Mouse (Mus musculus) E14TG2a.4 (cell line): ENCODE data around the gene Ptprm.

Source experiments
- H3K27me3 ChIP-seq: 2 replicates; pipeline ENCODE4 v1.6.1; 2014; ENCODE audit warnings: low read length, control low read depth; ENCODE audit not compliant: insufficient read depth
- H3K36me3 ChIP-seq: 2 replicates; pipeline ENCODE4 v1.6.1; 2014; ENCODE audit warnings: low read length, control low read depth; ENCODE audit not compliant: insufficient read depth
- H3K4me1 ChIP-seq: replicated peaks from 2 replicates; pipeline ENCODE4 v1.6.1; 2014; ENCODE audit warnings: low read depth, low read length, control low read depth
- H3K4me3 ChIP-seq: replicated peaks from 2 replicates; pipeline ENCODE4 v1.5.1; 2014; ENCODE audit warnings: mild to moderate bottlenecking, low read length
- H3K9me3 ChIP-seq: 2 replicates; pipeline ENCODE4 v1.6.1; 2014; ENCODE audit warnings: low read length, control low read depth
- CTCF ChIP-seq: conservative IDR thresholded peaks from 2 replicates; pipeline ENCODE4 v1.5.1; 2014; ENCODE audit warnings: low read length
- NANOG ChIP-seq: IDR thresholded peaks from 2 replicates; pipeline ENCODE4 v1.6.1; 2014; ENCODE audit warnings: borderline replicate concordance, low read length, mixed read lengths
- POU5F1 ChIP-seq: IDR thresholded peaks from 2 replicates; pipeline ENCODE4 v1.6.1; 2014; ENCODE audit warnings: low read length, borderline replicate concordance

The Ptprm gene

DNA sequence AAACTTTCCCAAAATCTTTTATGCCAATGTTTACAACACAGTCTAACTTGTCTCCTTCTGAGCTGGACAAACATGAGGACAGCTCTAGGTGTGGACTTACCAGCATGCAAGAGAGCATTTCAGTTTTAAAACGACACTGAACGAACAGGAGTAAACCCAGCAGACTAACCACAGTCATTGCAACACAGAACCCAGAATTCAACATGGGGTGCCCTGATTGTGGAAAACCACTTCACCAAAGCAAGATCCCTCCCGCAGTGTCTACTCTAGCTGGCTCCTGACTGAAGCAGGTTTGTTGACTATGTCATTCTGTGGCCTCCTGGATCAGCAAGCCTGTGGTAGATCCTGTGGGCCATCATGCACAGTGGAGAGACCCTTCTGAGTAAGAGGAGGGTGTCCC, 19.9 kb downstream of the Ptprm start:
- Histone ChIP-seq H3K9me3 (no peaks in the 10 kb centered on the region), H3K27me3 (no peaks in the 10 kb centered on the region), H3K4me1 (no peaks in the 10 kb centered on the region), H3K36me3 (no peaks in the 10 kb centered on the region), H3K4me3 (no peak overlapping the region)
- no peak for TF ChIP-seq POU5F1

DNA sequence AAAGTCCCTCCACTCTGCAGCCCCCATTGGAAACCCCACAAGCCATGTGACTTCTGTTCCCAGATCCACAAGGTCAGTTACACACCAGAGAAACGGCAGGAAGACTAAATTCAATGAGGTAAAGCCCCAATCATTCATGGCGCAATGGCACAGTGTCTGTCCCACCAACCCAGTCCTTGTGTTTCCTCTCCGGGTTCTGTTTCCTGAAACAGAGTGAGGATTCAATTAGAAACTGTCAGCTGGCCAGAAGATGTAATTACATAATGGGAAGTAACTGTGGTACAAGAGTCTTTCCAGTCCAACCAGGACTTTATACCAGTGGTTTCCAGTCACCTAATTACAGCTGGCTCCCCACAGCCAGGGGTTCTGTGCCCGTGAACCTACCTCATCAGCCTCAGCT, 24.8 kb downstream of the Ptprm start:
- Histone ChIP-seq H3K9me3 (no peaks in the 10 kb centered on the region), H3K4me1 (no peaks in the 10 kb centered on the region), H3K4me3 (no peak overlapping the region), H3K27me3 (no peaks in the 10 kb centered on the region), H3K36me3 (no peaks in the 10 kb centered on the region)
- TF ChIP-seq POU5F1 (no peak), NANOG (no peak), CTCF (no peak)

DNA sequence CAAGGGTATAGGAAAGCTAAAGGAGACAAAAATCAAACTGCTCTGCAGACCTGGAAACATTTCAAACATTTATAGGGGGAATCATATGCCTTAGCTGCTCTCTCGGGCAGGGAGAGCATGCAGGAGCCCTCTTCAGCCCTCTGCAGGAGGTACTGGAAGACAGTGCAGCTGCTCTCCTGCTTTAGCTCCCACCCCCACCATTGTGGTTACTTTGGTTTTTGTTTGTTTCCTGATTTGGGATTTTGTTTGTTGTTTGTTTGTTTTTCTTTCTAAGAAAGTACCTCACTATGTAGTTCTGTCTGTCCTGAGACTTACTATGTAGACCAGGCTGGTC, 29.8 kb downstream of the Ptprm start:
- Histone ChIP-seq H3K27me3 (no peaks in the 10 kb centered on the region), H3K4me3 (no peak overlapping the region), H3K4me1 (no peaks in the 10 kb centered on the region), H3K9me3 (no peaks in the 10 kb centered on the region), H3K36me3 (no peaks in the 10 kb centered on the region)
- TF ChIP-seq NANOG (no peak), CTCF (no peak), POU5F1 (no peak)

DNA sequence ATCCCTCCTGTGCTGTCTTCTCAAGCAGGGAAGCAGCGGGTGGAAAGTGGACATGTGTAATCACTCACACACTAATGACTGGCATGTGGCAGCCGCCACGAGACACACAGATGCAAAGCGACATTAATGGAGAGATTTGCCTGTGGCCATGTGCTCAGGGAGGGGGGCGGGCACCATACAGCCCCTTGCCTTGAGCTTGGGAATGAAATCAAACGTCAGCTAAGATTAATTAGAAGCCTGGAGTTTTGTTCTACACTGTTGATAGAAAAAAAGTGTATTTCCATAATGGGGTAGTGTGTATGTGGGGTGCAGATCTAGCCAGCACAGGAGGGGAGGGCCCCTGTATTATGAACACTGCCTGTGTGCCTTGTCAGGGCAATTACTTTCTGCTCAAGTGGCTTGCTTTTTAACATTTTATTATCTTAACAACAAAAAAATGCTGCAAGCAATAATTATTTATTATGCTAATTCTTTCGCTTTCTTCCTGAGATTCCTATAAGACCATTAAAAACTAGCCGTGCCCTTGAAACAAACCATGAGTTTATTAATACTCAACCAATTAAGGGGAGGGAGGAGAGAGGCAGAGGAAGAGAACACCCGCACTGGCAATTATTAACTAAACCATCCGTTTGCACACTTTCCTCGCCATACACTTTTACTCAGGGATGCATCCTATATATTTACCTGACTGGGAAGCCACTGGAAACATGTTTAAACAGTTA, 30.3 kb downstream of the Ptprm start:
- Histone ChIP-seq H3K27me3 (no peaks in the 10 kb centered on the region), H3K4me1 (no peaks in the 10 kb centered on the region), H3K4me3 (no peak overlapping the region), H3K36me3 (no peaks in the 10 kb centered on the region), H3K9me3 (no peaks in the 10 kb centered on the region)
- no peak for TF ChIP-seq CTCF
- TF ChIP-seq NANOG = no peak
- no peak for TF ChIP-seq POU5F1

DNA sequence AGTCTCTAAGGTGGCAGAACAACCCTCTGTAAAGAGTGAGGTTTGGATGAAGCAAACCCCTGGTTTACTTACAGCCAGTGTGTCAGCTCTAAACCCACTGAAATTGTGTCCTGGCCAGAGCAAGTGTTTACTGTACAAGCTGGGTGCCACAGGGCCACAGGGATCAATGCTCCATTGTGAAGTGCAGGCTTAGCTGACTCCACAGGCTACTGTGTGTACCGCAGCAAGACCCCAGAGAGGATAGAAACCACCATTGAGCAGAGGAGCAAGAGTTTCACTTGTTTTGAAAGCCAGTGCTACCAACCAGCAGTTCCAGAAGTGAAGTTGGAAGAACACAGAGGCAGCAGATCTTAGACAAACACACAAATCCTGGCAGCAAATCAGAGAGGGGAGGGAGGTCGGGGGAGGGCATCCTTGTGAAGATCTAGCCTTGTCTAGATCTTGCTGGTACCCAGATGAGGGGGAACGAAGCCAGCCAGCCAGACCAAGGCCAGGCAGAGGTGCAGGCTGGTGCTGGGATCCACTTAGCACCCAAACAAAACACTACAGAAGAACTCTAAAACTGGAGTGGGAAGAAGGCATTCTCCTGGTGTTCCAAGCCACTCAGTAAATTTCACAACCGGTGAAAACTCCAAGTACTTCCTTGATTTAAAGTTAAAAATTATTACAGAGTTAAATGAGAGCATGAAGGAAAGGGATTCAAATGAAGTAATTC, 39.6 kb downstream of the Ptprm start:
- H3K27me3 ChIP-seq = no peaks in the 10 kb centered on the region
- H3K4me3 ChIP-seq = no peak overlapping the region
- TF ChIP-seq NANOG = no peak
- no peak for TF ChIP-seq POU5F1
- no peaks in the 10 kb centered on the region for H3K36me3 ChIP-seq
- no peaks in the 10 kb centered on the region for H3K4me1 ChIP-seq
- H3K9me3 ChIP-seq = no peaks in the 10 kb centered on the region

DNA sequence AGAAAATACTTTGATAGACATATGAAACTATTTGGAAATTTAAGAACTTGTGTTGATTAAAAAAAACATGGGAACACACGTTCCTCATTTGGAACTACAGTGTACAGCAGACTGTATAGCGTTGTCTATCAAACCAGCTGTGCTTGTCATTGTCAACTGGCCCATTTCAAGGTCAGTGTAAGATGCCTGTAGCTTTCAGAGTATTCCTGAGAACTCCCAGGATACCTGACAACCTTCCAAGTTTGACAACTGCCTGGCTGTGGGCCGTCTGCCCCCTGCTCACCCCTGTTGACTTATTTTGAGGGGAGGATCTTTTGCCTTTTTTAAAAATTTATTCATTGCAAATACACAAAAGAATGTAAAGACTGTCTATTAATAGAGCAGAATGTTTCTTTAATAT, 45.8 kb downstream of the Ptprm start:
- H3K9me3 ChIP-seq = no peaks in the 10 kb centered on the region
- H3K36me3 ChIP-seq = no peaks in the 10 kb centered on the region
- H3K27me3 ChIP-seq = no peaks in the 10 kb centered on the region
- TF ChIP-seq NANOG (no peak), POU5F1 (no peak), CTCF (no peak)
- H3K4me1 ChIP-seq = peaks cover 3% of the 10 kb centered on the region; the same call in 1 of the 2 replicates
- no peak overlapping the region for H3K4me3 ChIP-seq

DNA sequence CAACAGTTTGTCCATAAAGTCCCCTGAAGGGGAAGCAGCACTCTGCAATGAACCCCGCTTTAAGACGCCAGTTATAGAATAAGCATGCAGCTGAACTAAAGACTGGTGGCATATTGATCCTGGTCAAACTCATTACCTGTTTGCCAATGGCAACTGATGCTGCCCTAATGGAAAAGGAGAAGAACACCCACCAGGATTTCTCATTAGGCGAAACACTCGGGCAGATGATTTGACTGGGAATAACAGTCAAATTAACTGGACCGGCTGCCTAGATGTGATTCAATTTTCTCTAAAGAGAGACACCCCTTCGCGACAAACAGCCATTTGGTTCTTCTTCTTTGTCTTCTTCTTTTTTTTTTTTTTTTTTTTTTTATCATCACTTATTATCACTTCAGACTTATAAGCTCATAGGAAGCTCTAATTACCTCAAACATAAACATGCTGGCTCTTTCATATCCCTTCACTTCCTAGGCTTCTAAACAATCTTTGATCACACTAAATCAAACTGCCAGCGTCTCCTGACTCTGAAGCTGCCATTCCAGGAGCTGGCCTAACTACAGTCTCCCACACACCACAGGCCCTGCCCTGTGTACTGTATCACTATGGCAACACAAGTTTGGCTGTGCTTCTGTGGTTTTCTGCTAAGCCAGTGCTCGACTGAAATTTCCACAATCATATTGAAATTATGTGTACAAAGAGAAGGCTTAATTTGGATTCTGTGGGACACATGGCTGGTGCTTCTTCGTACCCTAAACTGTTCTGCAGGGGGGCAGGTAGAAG, 48.0 kb downstream of the Ptprm start:
- TF ChIP-seq CTCF (no peak), NANOG (no peak), POU5F1 (no peak)
- H3K4me3 ChIP-seq = no peak overlapping the region
- H3K4me1 ChIP-seq = peaks cover 3% of the 10 kb centered on the region; the same call in 1 of the 2 replicates
- H3K9me3 ChIP-seq = no peaks in the 10 kb centered on the region
- no peaks in the 10 kb centered on the region for H3K36me3 ChIP-seq
- no peaks in the 10 kb centered on the region for H3K27me3 ChIP-seq

DNA sequence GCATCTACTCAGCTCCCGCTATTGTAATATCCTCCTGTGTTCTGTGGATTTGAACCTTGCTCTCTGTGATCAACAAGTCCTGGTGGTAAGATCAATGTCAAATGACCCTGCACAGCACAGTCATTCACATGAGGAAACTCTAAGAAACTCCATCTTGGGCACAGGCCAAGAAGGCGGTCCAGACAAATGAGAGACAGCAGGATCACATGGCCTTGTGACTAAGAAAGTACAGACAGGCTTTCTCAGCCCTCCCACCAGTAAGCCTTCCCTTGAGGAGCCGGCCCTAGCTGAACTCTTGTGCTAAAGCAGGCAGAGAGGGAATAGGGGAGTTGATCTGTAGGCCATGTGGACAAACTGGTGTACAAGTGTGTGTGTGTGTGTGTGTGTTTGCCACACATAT, 49.4 kb downstream of the Ptprm start:
- TF ChIP-seq POU5F1 (no peak), NANOG (no peak), CTCF (no peak)
- Histone ChIP-seq H3K27me3 (no peaks in the 10 kb centered on the region), H3K9me3 (no peaks in the 10 kb centered on the region), H3K4me3 (no peak overlapping the region), H3K36me3 (no peaks in the 10 kb centered on the region), H3K4me1 (peaks cover 3% of the 10 kb centered on the region; the same call in 1 of the 2 replicates)
